Mouse (Mus musculus) gastrocnemius, adult 18-20 months (tissue): Measurements from ENCODE around the gene Sema3b. TPM values are rescaled to one million over a fixed set of nuclear protein-coding genes. Genes with fewer than 3 reads are reported as not detected.

Experiments
- DNase-seq: peaks from one replicate; pipeline ENCODE4 v3.0.0; 2021; ENCODE audit warnings: low spot score
- long read RNA-seq, 2 experiments: library from polyadenylated mRNA; stranded (forward); transcript quantifications; one replicate each; pipeline ENCODE4 v2.0.0; 2021
- total RNA-seq, 2 experiments: library from RNA; stranded (reverse); gene quantifications; 2 replicates each; pipeline ENCODE4 v1.2.3; 2021

The Sema3b gene
- 10 to 100 TPM; 11.0 to 11.4 TPM for total RNA-seq
- long read RNA-seq, experiment 1, partial matches to known transcripts: 6 of 14 reads
- long read RNA-seq, experiment 1, other reads (novel, unspliced or antisense): 3 of 14 reads
- long read RNA-seq, experiment 2, partial matches to known transcripts: 11 of 17 reads
- long read RNA-seq, experiment 2, other reads (novel, unspliced or antisense): 5 of 17 reads

GRCm38 (mm10) chr9:107608741-107609432 lies at the start of gene Sema3b:
TSS of gene Sema3b (minus strand) at chr9:107609229.
- DNase-seq: peak; percentile 53

- no peak for DNase-seq
Observed at GRCm38 (mm10) chr9:107658096-107658495, 49.1 kb upstream of the Sema3b start.

- no peak for DNase-seq
Observed at GRCm38 (mm10) chr9:107657144-107657543, 48.1 kb upstream of the Sema3b start.

GRCm38 (mm10) chr9:107654585-107654984 lies 45.6 kb upstream of the Sema3b start:
- DNase-seq: no peak

GRCm38 (mm10) chr9:107653474-107653873 lies 44.4 kb upstream of the Sema3b start:
- DNase-seq: no peak

- DNase-seq: no peak
Observed at GRCm38 (mm10) chr9:107650708-107651481, 41.9 kb upstream of the Sema3b start.

GRCm38 (mm10) chr9:107650225-107650624 lies 41.2 kb upstream of the Sema3b start:
- DNase-seq: no peak

- no peak for DNase-seq
Observed at GRCm38 (mm10) chr9:107648767-107649166, 39.7 kb upstream of the Sema3b start.

GRCm38 (mm10) chr9:107646975-107647374 lies 37.9 kb upstream of the Sema3b start:
- DNase-seq: no peak

GRCm38 (mm10) chr9:107645577-107645976 lies 36.5 kb upstream of the Sema3b start:
- peak; percentile 79 for DNase-seq

- no peak for DNase-seq
Observed at GRCm38 (mm10) chr9:107645153-107645510, 36.1 kb upstream of the Sema3b start.

GRCm38 (mm10) chr9:107644495-107645152 lies 35.6 kb upstream of the Sema3b start:
- DNase-seq: peak; percentile 91

GRCm38 (mm10) chr9:107643544-107644214 lies 34.6 kb upstream of the Sema3b start:
- DNase-seq: no peak

GRCm38 (mm10) chr9:107641666-107642065 lies 32.6 kb upstream of the Sema3b start:
- no peak for DNase-seq

GRCm38 (mm10) chr9:107640257-107640772 lies 31.3 kb upstream of the Sema3b start:
- DNase-seq: no peak

GRCm38 (mm10) chr9:107637070-107637469 lies 28.0 kb upstream of the Sema3b start:
- DNase-seq: no peak

- peak; percentile 99 for DNase-seq
Observed at GRCm38 (mm10) chr9:107635279-107636028, 26.4 kb upstream of the Sema3b start, which contains the start of gene Gnai2. TSS of gene Gnai2 (minus strand) at chr9:107635367.

GRCm38 (mm10) chr9:107634406-107635278 lies 25.6 kb upstream of the Sema3b start:
- DNase-seq: no peak

- DNase-seq: no peak
Observed at GRCm38 (mm10) chr9:107633661-107634405, 24.8 kb upstream of the Sema3b start.
